Mouse (Mus musculus) CH12.LX (cell line): ENCODE measurements around the gene Pak3. TPM values are rescaled to one million over a fixed set of nuclear protein-coding genes. Genes with fewer than 3 reads are reported as not detected.

Experiments
- DNase-seq: peaks from one replicate; pipeline ENCODE4 v3.0.0-alpha.2; 2013; ENCODE audit errors: extremely low read depth
- H3K27ac ChIP-seq: 2 replicates; pipeline ENCODE4 v1.5.1; 2012; ENCODE audit warnings: low read depth, mild to moderate bottlenecking, control low read depth, moderate library complexity; ENCODE audit not compliant: insufficient read depth
- H3K27me3 ChIP-seq: replicated peaks from 2 replicates; pipeline ENCODE3; 2012; ENCODE audit warnings: inconsistent platforms
- H3K36me3 ChIP-seq, 2 experiments: replicated peaks in 1 of 2; 2 replicates each; pipeline versions ENCODE3 to v1.6.1; 2012; ENCODE audit warnings: inconsistent platforms in 1 of 2, low read length in 1 of 2, mild to moderate bottlenecking in 1 of 2, mixed read lengths in 1 of 2, moderate library complexity in 1 of 2; ENCODE audit not compliant: control insufficient read depth in 1 of 2, insufficient read depth in 1 of 2
- H3K4me1 ChIP-seq, 2 experiments: 2 replicates each; pipeline ENCODE4 v1.6.1; 2012; ENCODE audit warnings: inconsistent platforms in 1 of 2, moderate library complexity in 1 of 2; ENCODE audit not compliant: insufficient read depth in 2 of 2, control insufficient read depth in 1 of 2
- H3K4me2 ChIP-seq: 2 replicates; pipeline ENCODE4 v1.6.1; 2012; ENCODE audit warnings: low read depth, mild to moderate bottlenecking, control low read depth; ENCODE audit not compliant: poor library complexity, insufficient read depth, severe bottlenecking
- H3K4me3 ChIP-seq, 3 experiments: fragments of 150-350 bp in 1 of 3; sonication (generic) in 1 of 3; replicated peaks in 1 of 3; 2 replicates each; pipeline versions ENCODE3 to v1.5.1; 2011 to 2012; ENCODE audit warnings: low read depth in 2 of 3, low read length in 2 of 3, mild to moderate bottlenecking in 2 of 3, moderate library complexity in 2 of 3, control low read depth in 1 of 3, improper control_type of control experiment in 1 of 3, inconsistent platforms in 1 of 3, mixed read lengths in 1 of 3; ENCODE audit not compliant: poor library complexity in 1 of 3
- H3K79me2 ChIP-seq: replicated peaks from 2 replicates; pipeline ENCODE4 v1.6.1; 2012; ENCODE audit warnings: mild to moderate bottlenecking, moderate library complexity; ENCODE audit not compliant: control insufficient read depth, poor library complexity, insufficient read depth, severe bottlenecking; ENCODE audit errors: extremely low read depth
- H3K9ac ChIP-seq: 2 replicates; pipeline ENCODE4 v1.6.1; 2012; ENCODE audit warnings: low read depth, mild to moderate bottlenecking, control low read depth, moderate library complexity; ENCODE audit not compliant: insufficient read depth
- H3K9me3 ChIP-seq: replicated peaks from 2 replicates; pipeline ENCODE3; 2012; ENCODE audit warnings: low read length, inconsistent platforms, mixed read lengths
- CHD1 ChIP-seq: IDR thresholded peaks from 2 replicates; pipeline ENCODE4 v1.6.1; 2012; ENCODE audit warnings: low read depth, low read length, improper control_type of control experiment, inconsistent platforms
- CHD2 ChIP-seq: IDR thresholded peaks from 2 replicates; pipeline ENCODE4 v1.6.1; 2011; ENCODE audit warnings: low read length, improper control_type of control experiment
- CTCF ChIP-seq, 2 experiments: IDR thresholded peaks in 1 of 2; conservative IDR thresholded peaks in 1 of 2; 2 replicates each; pipeline ENCODE4 v1.5.1; 2011 to 2012; ENCODE audit warnings: low read depth in 2 of 2, low read length in 2 of 2, improper control_type of control experiment in 1 of 2, inconsistent platforms in 1 of 2, mild to moderate bottlenecking in 1 of 2, moderate library complexity in 1 of 2
- E2F4 ChIP-seq: IDR thresholded peaks from 2 replicates; pipeline ENCODE4 v1.6.1; 2011; ENCODE audit warnings: low read depth, low read length, improper control_type of control experiment; ENCODE audit not compliant: insufficient replicate concordance
- ELF1 ChIP-seq: IDR thresholded peaks from 2 replicates; pipeline ENCODE4 v1.6.1; 2014; ENCODE audit warnings: low read depth, mild to moderate bottlenecking, inconsistent platforms, low read length, improper control_type of control experiment
- ETS1 ChIP-seq: conservative IDR thresholded peaks from 2 replicates; pipeline ENCODE4 v1.6.1; 2012; ENCODE audit warnings: low read depth, mild to moderate bottlenecking, inconsistent platforms, low read length, improper control_type of control experiment, moderate library complexity
- JUN ChIP-seq: IDR thresholded peaks from 2 replicates; pipeline ENCODE4 v1.6.1; 2011; ENCODE audit warnings: low read depth, mild to moderate bottlenecking, low read length, improper control_type of control experiment, moderate library complexity; ENCODE audit not compliant: insufficient read depth
- JUND ChIP-seq: conservative IDR thresholded peaks from 2 replicates; pipeline ENCODE4 v1.6.1; 2011; ENCODE audit warnings: low read depth, low read length, improper control_type of control experiment
- KAT2A ChIP-seq: IDR thresholded peaks from 2 replicates; pipeline ENCODE4 v1.6.1; 2012; ENCODE audit warnings: low read length, improper control_type of control experiment, inconsistent platforms; ENCODE audit not compliant: insufficient replicate concordance
- MAFK ChIP-seq: IDR thresholded peaks from 2 replicates; pipeline ENCODE4 v1.6.1; 2011; ENCODE audit warnings: low read length, improper control_type of control experiment; ENCODE audit not compliant: insufficient replicate concordance
- MAX ChIP-seq: IDR thresholded peaks from 2 replicates; pipeline ENCODE4 v1.6.1; 2011; ENCODE audit warnings: low read length, improper control_type of control experiment
- MEF2A ChIP-seq: IDR thresholded peaks from 2 replicates; pipeline ENCODE4 v1.6.1; 2014; ENCODE audit warnings: low read depth, mild to moderate bottlenecking, inconsistent platforms, low read length, improper control_type of control experiment, borderline replicate concordance
- MXI1 ChIP-seq: IDR thresholded peaks from 2 replicates; pipeline ENCODE4 v1.6.1; 2011; ENCODE audit warnings: mild to moderate bottlenecking, low read depth, low read length, improper control_type of control experiment
- NRF1 ChIP-seq: IDR thresholded peaks from 2 replicates; pipeline ENCODE4 v1.6.1; 2014; ENCODE audit warnings: low read depth, mild to moderate bottlenecking, inconsistent platforms, low read length, improper control_type of control experiment, moderate library complexity
- PAX5 ChIP-seq: IDR thresholded peaks from 2 replicates; pipeline ENCODE4 v1.6.1; 2012; ENCODE audit warnings: low read length, inconsistent platforms, mixed read lengths
- POLR2A ChIP-seq: IDR thresholded peaks from 2 replicates; pipeline ENCODE4 v1.6.1; 2011; ENCODE audit warnings: low read depth, mild to moderate bottlenecking, improper control_type of control experiment, low read length
- SIN3A ChIP-seq: IDR thresholded peaks from 2 replicates; pipeline ENCODE4 v1.6.1; 2012; ENCODE audit warnings: low read length, improper control_type of control experiment, inconsistent platforms
- SMC3 ChIP-seq: IDR thresholded peaks from 2 replicates; pipeline ENCODE4 v1.6.1; 2011; ENCODE audit warnings: low read depth, low read length, improper control_type of control experiment
- TBP ChIP-seq: conservative IDR thresholded peaks from 2 replicates; pipeline ENCODE4 v1.6.1; 2011; ENCODE audit warnings: low read depth, low read length, improper control_type of control experiment
- TCF12 ChIP-seq: IDR thresholded peaks from 2 replicates; pipeline ENCODE4 v1.6.1; 2014; ENCODE audit warnings: low read depth, mild to moderate bottlenecking, inconsistent platforms, low read length, improper control_type of control experiment
- ZC3H11A ChIP-seq: IDR thresholded peaks from 2 replicates; pipeline ENCODE4 v1.6.1; 2012; ENCODE audit warnings: low read depth, mild to moderate bottlenecking, inconsistent platforms, low read length, improper control_type of control experiment
- ZKSCAN1 ChIP-seq: IDR thresholded peaks from 2 replicates; pipeline ENCODE4 v1.6.1; 2012; ENCODE audit warnings: low read depth, inconsistent platforms, low read length, improper control_type of control experiment, borderline replicate concordance
- ZMIZ1 ChIP-seq: IDR thresholded peaks from 2 replicates; pipeline ENCODE4 v1.6.1; 2012; ENCODE audit warnings: low read depth, mild to moderate bottlenecking, inconsistent platforms, low read length, improper control_type of control experiment
- ZNF384 ChIP-seq: IDR thresholded peaks from 2 replicates; pipeline ENCODE4 v1.6.1; 2012; ENCODE audit warnings: low read depth, low read length, improper control_type of control experiment, inconsistent platforms
- dilution Hi-C: fragments of 300-500 bp; cut with MboI; formaldehyde crosslinking; loops from 2 replicates; pipeline ENCODE4 v1.14.3; 2020; ENCODE audit warnings: low sequenced_read_pairs; ENCODE audit not compliant: extremely low pct_unique_long_range_greater_than_20kb, extremely low pct_ligation_motif_present
- in situ Hi-C: fragments of 300-500 bp; cut with MboI; formaldehyde crosslinking; loops from 3 replicates; pipeline ENCODE4 v1.14.3; 2019; ENCODE audit warnings: low sequenced_read_pairs, low pct_ligation_motif_present, low pct_unique_long_range_greater_than_20kb, mixed read lengths
- polyA plus RNA-seq: library from polyadenylated mRNA; unstranded; fragments of >175 nt; gene quantifications from 2 replicates; pipeline ENCODE4 v1.2.1, GENCODE M21; 2012; ENCODE audit warnings: low read depth; ENCODE audit not compliant: insufficient read length
- total RNA-seq, 2 experiments: library from RNA; depleted of rRNA; stranded (reverse); fragments of 300-350 nt in 1 of 2; fragments of >200 nt in 1 of 2; gene quantifications; 2 replicates each; pipeline ENCODE4 v1.2.3; 2012 to 2014

Pak3 gene
- total and polyA plus RNA-seq, 3 experiments: under 0.01 TPM; not detected in 2

- Histone ChIP-seq H3K4me2 (no peak overlapping the region), H3K27me3 (no peaks in the 10 kb centered on the region), H3K4me3 (no peak overlapping the region), H3K27ac (no peak overlapping the region), H3K4me1 (peaks cover 0 to 4% of the 10 kb centered on the region in 2 experiments; a peak in 2 of 4 replicates), H3K79me2 (no peaks in the 10 kb centered on the region), H3K9me3 (no peaks in the 10 kb centered on the region), H3K36me3 (no peaks in the 10 kb centered on the region), H3K9ac (no peak overlapping the region)
- dilution Hi-C loops (no loop called here), in situ Hi-C loops (no loop called here)
- no peak for TF ChIP-seq CTCF (conservative IDR thresholded peaks at IDR 0.05 in 1 of 2, IDR thresholded peaks at IDR 0.05 in 1 of 2; ENCODE audit: low read depth in 2 of 2, low read length in 2 of 2)
- no peak for TF ChIP-seq SMC3
- no peak for TF ChIP-seq SIN3A
- no peak for TF ChIP-seq TCF12
- no peak for TF ChIP-seq ZNF384
- TF ChIP-seq MEF2A: no peak
- no peak for TF ChIP-seq JUN
- TF ChIP-seq MAFK: no peak
- TF ChIP-seq POLR2A: no peak
- no peak for TF ChIP-seq ZC3H11A
- TF ChIP-seq ETS1: no peak
- no peak for TF ChIP-seq NRF1
- TF ChIP-seq MXI1: no peak
- no peak for TF ChIP-seq ELF1
- no peak for TF ChIP-seq E2F4
- no peak for TF ChIP-seq ZKSCAN1
- no peak for DNase-seq
Observed at GRCm38 (mm10) chrX:143520195-143520594, 1.8 kb downstream of the Pak3 start.

GRCm38 (mm10) chrX:143532331-143532730, 13.9 kb downstream of the Pak3 start:
- Histone ChIP-seq H3K27ac (no peak overlapping the region), H3K4me2 (no peak overlapping the region), H3K9ac (no peak overlapping the region), H3K4me3 (no peak overlapping the region), H3K27me3 (no peaks in the 10 kb centered on the region), H3K4me1 (peaks cover 0 to 2% of the 10 kb centered on the region in 2 experiments; a peak in 1 of 4 replicates), H3K79me2 (no peaks in the 10 kb centered on the region), H3K36me3 (no peaks in the 10 kb centered on the region), H3K9me3 (no peaks in the 10 kb centered on the region)
- dilution Hi-C loops: no loop called here
- in situ Hi-C loops: no loop called here
- TF ChIP-seq MEF2A: no peak
- no peak for TF ChIP-seq SMC3
- no peak for TF ChIP-seq KAT2A
- TF ChIP-seq PAX5: no peak
- TF ChIP-seq ZKSCAN1: no peak
- TF ChIP-seq MAFK: no peak
- no peak for TF ChIP-seq JUND
- TF ChIP-seq ZMIZ1: no peak
- no peak for TF ChIP-seq NRF1
- no peak for TF ChIP-seq ZNF384
- no peak for TF ChIP-seq TBP
- no peak for TF ChIP-seq TCF12
- TF ChIP-seq MAX: no peak
- no peak for TF ChIP-seq CHD1
- TF ChIP-seq CHD2: no peak
- DNase-seq: no peak
